Mouse (Mus musculus) lung, embryonic 14.5 days (tissue): ENCODE measurements around the gene Fxyd2. TPM values are rescaled to one million over a fixed set of nuclear protein-coding genes. Genes with fewer than 3 reads are reported as not detected.

ENCODE experiments used
- ATAC-seq: fragments of 200-750 bp; cut with Nextera tagmentation; 2 replicates; pipeline ENCODE4 v1.8.0; 2017; ENCODE audit warnings: mild to moderate bottlenecking, moderate TSS enrichment, moderate library complexity; ENCODE audit not compliant: insufficient read depth
- DNase-seq: peaks from one replicate; pipeline ENCODE4 v3.0.0-alpha.2; 2015
- H3K27ac ChIP-seq: fragments of 300-500 bp; sonication (generic); 2 replicates; pipeline ENCODE4 v1.5.1; 2014; ENCODE audit warnings: low read depth, mild to moderate bottlenecking, moderate library complexity
- H3K27me3 ChIP-seq: fragments of 300-500 bp; sonication (generic); 2 replicates; pipeline ENCODE4 v1.6.1; 2014; ENCODE audit warnings: low read length, control low read depth; ENCODE audit not compliant: insufficient read depth
- H3K36me3 ChIP-seq: fragments of 300-500 bp; sonication (generic); 2 replicates; pipeline ENCODE4 v1.6.1; 2014; ENCODE audit warnings: control low read depth; ENCODE audit not compliant: insufficient read depth
- H3K4me1 ChIP-seq: fragments of 300-500 bp; sonication (generic); 2 replicates; pipeline ENCODE4 v1.6.1; 2014; ENCODE audit warnings: antibody characterized with exemption, control low read depth; ENCODE audit not compliant: insufficient read depth
- H3K4me2 ChIP-seq: fragments of 300-500 bp; sonication (generic); 2 replicates; pipeline ENCODE4 v1.6.1; 2014; ENCODE audit warnings: mild to moderate bottlenecking
- H3K4me3 ChIP-seq: fragments of 300-500 bp; sonication (generic); 2 replicates; pipeline ENCODE4 v1.5.1; 2014; ENCODE audit warnings: low read depth, low read length
- H3K9ac ChIP-seq: fragments of 300-500 bp; sonication (generic); 2 replicates; pipeline ENCODE4 v1.6.1; 2014
- H3K9me3 ChIP-seq: fragments of 300-500 bp; sonication (generic); 2 replicates; pipeline ENCODE4 v1.6.1; 2016; ENCODE audit warnings: low read depth, low read length, control low read depth
- CTCF ChIP-seq: IDR thresholded peaks from 2 replicates; pipeline ENCODE4 v1.5.1; 2016; ENCODE audit warnings: antibody characterized with exemption, low read depth
- WGBS: fragments of 180-500 bp; shearing (Covaris S2); extraction: QIAGEN DNeasy Blood & Tissue Kit; methylation state at CpG from one replicate; pipeline ENCODE4 v1.1.7; 2014; 5-methylcytosine and 5-hydroxymethylcytosine counted together
- polyA plus RNA-seq: library from polyadenylated mRNA; unstranded; fragments of >200 nt; fragmentation: Nextera tagmentation; extraction: Ambion mirVana; gene quantifications from 2 replicates; pipeline ENCODE4 v1.2.1, GENCODE M21; 2014

Fxyd2 gene
- polyA plus RNA-seq, 1 experiment from 2014 or later, result 1.5 TPM

GRCm38 (mm10) chr9:45380411-45381251 lies 18.8 kb upstream of the Fxyd2 start:
- Histone ChIP-seq H3K4me1 (no peaks in the 10 kb centered on the region), H3K4me2 (no peak overlapping the region), H3K27me3 (no peaks in the 10 kb centered on the region), H3K9me3 (no peaks in the 10 kb centered on the region), H3K27ac (no peak overlapping the region), H3K9ac (no peak overlapping the region), H3K4me3 (no peak overlapping the region), H3K36me3 (no peaks in the 10 kb centered on the region)
- 51% methylated on average over 10 of the region's 10 CpGs for WGBS
- ATAC-seq (no peak), DNase-seq (no peak)
- TF ChIP-seq CTCF, result no peak

- H3K27me3 ChIP-seq, result no peaks in the 10 kb centered on the region
- no peak for TF ChIP-seq CTCF
- H3K4me3 ChIP-seq, result no peak overlapping the region
- H3K9ac ChIP-seq, result no peak overlapping the region
- H3K27ac ChIP-seq, result no peak overlapping the region
- H3K36me3 ChIP-seq, result no peaks in the 10 kb centered on the region
- DNase-seq (no peak), ATAC-seq (no peak)
- WGBS, result 57% methylated on average over 5 of the region's 5 CpGs
- H3K4me2 ChIP-seq, result no peak overlapping the region
- no peaks in the 10 kb centered on the region for H3K4me1 ChIP-seq
- H3K9me3 ChIP-seq, result no peaks in the 10 kb centered on the region
Observed at GRCm38 (mm10) chr9:45382336-45382735, 17.1 kb upstream of the Fxyd2 start.

- Histone ChIP-seq H3K36me3 (no peaks in the 10 kb centered on the region), H3K9me3 (no peaks in the 10 kb centered on the region), H3K27me3 (no peaks in the 10 kb centered on the region), H3K4me2 (no peak overlapping the region), H3K9ac (no peak overlapping the region), H3K4me1 (no peaks in the 10 kb centered on the region), H3K27ac (no peak overlapping the region), H3K4me3 (no peak overlapping the region)
- WGBS, result 84% methylated on average over 5 of the region's 5 CpGs
- TF ChIP-seq CTCF, result no peak
- DNase-seq (no peak), ATAC-seq (no peak)
Observed at GRCm38 (mm10) chr9:45382834-45383233, 16.6 kb upstream of the Fxyd2 start.

GRCm38 (mm10) chr9:45383883-45384282 lies 15.6 kb upstream of the Fxyd2 start:
- TF ChIP-seq CTCF, result no peak
- no peak overlapping the region for H3K9ac ChIP-seq

GRCm38 (mm10) chr9:45386698-45387097 lies 12.8 kb upstream of the Fxyd2 start:
- no peak for TF ChIP-seq CTCF
- Histone ChIP-seq H3K4me1 (no peaks in the 10 kb centered on the region), H3K36me3 (no peaks in the 10 kb centered on the region), H3K4me3 (no peak overlapping the region), H3K9me3 (no peaks in the 10 kb centered on the region), H3K4me2 (no peak overlapping the region), H3K27ac (no peak overlapping the region), H3K27me3 (no peaks in the 10 kb centered on the region), H3K9ac (no peak overlapping the region)
- DNase-seq, result no peak
- no peak for ATAC-seq
- WGBS, result 79% methylated on average over 5 of the region's 5 CpGs

More at GRCm38 (mm10) chr9:45383883-45384282, 15.6 kb upstream of the Fxyd2 start:
- no peaks in the 10 kb centered on the region for H3K9me3 ChIP-seq
- no peaks in the 10 kb centered on the region for H3K36me3 ChIP-seq
- WGBS, result 93% methylated on average over 6 of the region's 6 CpGs
- H3K27ac ChIP-seq, result no peak overlapping the region
- H3K4me3 ChIP-seq, result no peak overlapping the region
- no peaks in the 10 kb centered on the region for H3K27me3 ChIP-seq
- DNase-seq (no peak), ATAC-seq (no peak)
- H3K4me1 ChIP-seq, result no peaks in the 10 kb centered on the region
- no peak overlapping the region for H3K4me2 ChIP-seq

GRCm38 (mm10) chr9:45388385-45388994 lies 11.0 kb upstream of the Fxyd2 start:
- ATAC-seq, result 0 out of 2 replicates have a peak, but pooled peaks have one; percentile 58

GRCm38 (mm10) chr9:45389596-45389995 lies 9.9 kb upstream of the Fxyd2 start:
- 75% methylated on average over 8 of the region's 8 CpGs for WGBS
- no peaks in the 10 kb centered on the region for H3K9me3 ChIP-seq
- H3K9ac ChIP-seq, result no peak overlapping the region
- no peak for DNase-seq
- H3K4me3 ChIP-seq, result no peak overlapping the region
- no peak overlapping the region for H3K27ac ChIP-seq
- no peak for ATAC-seq
- TF ChIP-seq CTCF, result no peak
- H3K36me3 ChIP-seq, result peaks cover 8% of the 10 kb centered on the region; the same call in 1 of the 2 replicates
- no peaks in the 10 kb centered on the region for H3K27me3 ChIP-seq
- no peaks in the 10 kb centered on the region for H3K4me1 ChIP-seq
- no peak overlapping the region for H3K4me2 ChIP-seq

More at GRCm38 (mm10) chr9:45388385-45388994, 11.0 kb upstream of the Fxyd2 start:
- no peak overlapping the region for H3K4me2 ChIP-seq
- H3K27me3 ChIP-seq, result no peaks in the 10 kb centered on the region
- no peak overlapping the region for H3K27ac ChIP-seq
- WGBS, result 31% methylated on average over 12 of the region's 12 CpGs
- peaks cover 8% of the 10 kb centered on the region; the same call in 1 of the 2 replicates for H3K36me3 ChIP-seq
- no peak overlapping the region for H3K4me3 ChIP-seq
- H3K9ac ChIP-seq, result no peak overlapping the region
- DNase-seq, result peak; percentile 91
- no peaks in the 10 kb centered on the region for H3K9me3 ChIP-seq
- H3K4me1 ChIP-seq, result no peaks in the 10 kb centered on the region
- TF ChIP-seq CTCF, result peak; percentile 99
